Comparison of ENCODE assay signal across 8 mouse cellular contexts in the genomic region with DNA sequence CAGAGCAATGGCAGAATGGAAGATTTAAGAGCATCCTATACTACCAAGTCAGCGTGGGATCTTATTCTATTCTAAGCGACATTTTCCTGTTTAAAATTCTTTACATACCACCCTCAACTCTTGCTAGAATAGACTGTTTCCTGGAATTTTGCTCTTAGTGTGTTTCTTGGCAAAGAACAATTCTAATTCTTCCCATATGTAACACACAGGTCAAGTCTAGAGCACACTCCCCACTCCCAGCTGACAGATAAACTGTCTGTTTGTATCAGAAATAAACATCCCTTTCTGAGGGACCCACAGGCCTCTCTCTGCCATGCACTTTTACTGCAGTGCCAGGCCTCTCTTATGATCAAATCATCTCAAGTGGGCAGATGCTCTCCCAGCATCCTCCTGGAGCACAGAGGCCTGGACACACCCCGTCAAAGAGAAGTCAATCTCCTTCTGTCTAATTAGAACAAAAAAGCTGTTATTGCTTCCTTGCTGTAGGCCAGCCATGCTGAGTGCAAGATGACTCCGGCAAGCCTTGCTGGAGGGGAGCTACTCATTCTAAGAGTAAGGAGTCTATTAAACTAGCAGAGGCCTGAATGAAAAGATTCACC.
A peak's percentile ranks its signal among the peaks of the same experiment; 100 is the strongest.
DNase-seq lines count a peak whose midpoint lies in the region; ATAC-seq and TF ChIP-seq lines count a peak whose summit lies in the region.
"Had no signal": no experiment of that assay in that cellular context is flagged by ENCODE, and none has a peak within 500 bp of the region (broad histone marks: within the 10 kb centered on the region; RNA-seq: fewer than 3 reads in every experiment).

No protein-coding gene starts in this region.

- no peaks in the 10 kb centered on the region for H3K9me3 ChIP-seq in heart, embryonic 14.5 days (ENCODE audit: control insufficient read depth, low read length)
- H3K9me3 ChIP-seq in forebrain, embryonic 15.5 days: no peaks in the 10 kb centered on the region
- no peaks in the 10 kb centered on the region for H3K9me3 ChIP-seq in stomach, postnatal 0 days (ENCODE audit: control insufficient read depth, low read length)

- H3K27ac ChIP-seq in heart, embryonic 14.5 days (replicated peaks in 1 of 2; ENCODE audit: control insufficient read depth in 1 of 2, insufficient read depth in 1 of 2, low read depth in 2 of 2, low read length in 2 of 2): peak overlapping the region; percentile 23 to 65; a peak in 3 of 4 replicates
- H3K27ac ChIP-seq in forebrain, embryonic 15.5 days (replicated peaks): 0 out of 2 replicates have a peak overlapping the region, but pooled peaks have one; percentile 26
- H3K27ac ChIP-seq in stomach, postnatal 0 days (replicated peaks): peak overlapping the region; percentile 72

- no peak overlapping the region for H3K4me2 ChIP-seq in heart, embryonic 14.5 days (ENCODE audit: low read length)
- no peak overlapping the region for H3K4me2 ChIP-seq in forebrain, embryonic 15.5 days (replicated peaks)
- H3K4me2 ChIP-seq in stomach, postnatal 0 days (replicated peaks; ENCODE audit: low read depth): no peak overlapping the region

- peaks cover 18 to 31% of the 10 kb centered on the region in 2 experiments for H3K4me1 ChIP-seq in heart, embryonic 14.5 days (ENCODE audit: control insufficient read depth in 2 of 2, insufficient read depth in 2 of 2, low read length in 2 of 2)
- H3K4me1 ChIP-seq in forebrain, embryonic 15.5 days: no peaks in the 10 kb centered on the region
- peaks cover 18% of the 10 kb centered on the region for H3K4me1 ChIP-seq in stomach, postnatal 0 days (replicated peaks; ENCODE audit: control insufficient read depth, insufficient read depth)

- TF ChIP-seq CTCF in stomach, postnatal 0 days (IDR thresholded peaks at IDR 0.05; ENCODE audit: low read depth): no peak

- H3K36me3 ChIP-seq in heart, embryonic 14.5 days (ENCODE audit: control insufficient read depth, insufficient read depth, low read length): 0 out of 2 replicates have a peak, but pooled peaks cover 6% of the 10 kb centered on the region
- H3K36me3 ChIP-seq in forebrain, embryonic 15.5 days: no peaks in the 10 kb centered on the region
- H3K36me3 ChIP-seq in stomach, postnatal 0 days (ENCODE audit: control insufficient read depth, insufficient read depth, low read length): no peaks in the 10 kb centered on the region

- WGBS in heart, embryonic 14.5 days: 51% methylated on average over 4 of the region's 4 CpGs
- 67% methylated on average over 4 of the region's 4 CpGs for WGBS in forebrain, embryonic 15.5 days
- WGBS in stomach, postnatal 0 days: 39% methylated on average over 4 of the region's 4 CpGs

- H3K9ac ChIP-seq in heart, embryonic 14.5 days (ENCODE audit: low read length): no peak overlapping the region
- no peak overlapping the region for H3K9ac ChIP-seq in forebrain, embryonic 15.5 days (replicated peaks)
- no peak overlapping the region for H3K9ac ChIP-seq in stomach, postnatal 0 days (ENCODE audit: low read length)

- no peak for DNase-seq in heart, postnatal 14 days
- peak; percentile 41 to 62 for DNase-seq in lung, postnatal 4 days
- no peak for DNase-seq in lung, postnatal 25 days (ENCODE audit: low spot score)
- no peak for DNase-seq in stomach, postnatal 0 days (ENCODE audit: low spot score)
- no peak for DNase-seq in adrenal gland, postnatal 4 days (ENCODE audit: low spot score in 2 of 2)
- DNase-seq: thymus, adult 2 months had no signal

- intact Hi-C loops in heart, postnatal 14 days (cut with DNase I): no loop called here

- no peaks in the 10 kb centered on the region for H3K27me3 ChIP-seq in heart, embryonic 14.5 days (ENCODE audit: control insufficient read depth, insufficient read depth, low read length)
- no peaks in the 10 kb centered on the region for H3K27me3 ChIP-seq in forebrain, embryonic 15.5 days
- H3K27me3 ChIP-seq in stomach, postnatal 0 days (ENCODE audit: control insufficient read depth, insufficient read depth, low read length): no peaks in the 10 kb centered on the region

- ATAC-seq in heart, embryonic 14.5 days (ENCODE audit: insufficient number of reproducible peaks, insufficient read depth, low FRiP score, low read depth): no peak
- no peak for ATAC-seq in forebrain, embryonic 15.5 days (replicated peaks)
- ATAC-seq in stomach, postnatal 0 days (ENCODE audit: low FRiP score, low TSS enrichment): no peak

- no peak overlapping the region for H3K4me3 ChIP-seq in heart, embryonic 14.5 days (ENCODE audit: control insufficient read depth in 1 of 2, insufficient read depth in 1 of 2, low read depth in 1 of 2, low read length in 2 of 2)
- no peak overlapping the region for H3K4me3 ChIP-seq in forebrain, embryonic 15.5 days
- no peak overlapping the region for H3K4me3 ChIP-seq in stomach, postnatal 0 days (ENCODE audit: low read depth, low read length)

- no peak for TF ChIP-seq EP300 in stomach, postnatal 0 days (optimal IDR thresholded peaks at IDR 0.05)

Comparison
In these comparisons a context has a peak if more than half of its experiments do, and no peak if none do; other contexts are left out.
1. DNase-seq: peak in lung, postnatal 4 days (2 of 2); none in heart, postnatal 14 days (0 of 2), lung, postnatal 25 days (single experiment), stomach, postnatal 0 days (single experiment) and adrenal gland, postnatal 4 days (0 of 2).
2. Peak in every context shown above with its lines, with median percentiles within 50 percentile points of each other: H3K27ac ChIP-seq.